Mouse (Mus musculus) forebrain, embryonic 16.5 days (tissue): ENCODE results near the gene Tex44. TPM values are rescaled to one million over a fixed set of nuclear protein-coding genes. Genes with fewer than 3 reads are reported as not detected.
A peak's percentile ranks its signal among the peaks of the same experiment; 100 is the strongest.

Source experiments
- ATAC-seq: fragments of 200-750 bp; cut with Nextera tagmentation; 2 replicates; pipeline ENCODE4 v1.8.0; 2017; ENCODE audit warnings: mild to moderate bottlenecking, moderate library complexity
- H3K27ac ChIP-seq: fragments of 300-500 bp; sonication (generic); 2 replicates; pipeline ENCODE4 v1.5.1; 2014; ENCODE audit warnings: low read length, control low read depth
- H3K27me3 ChIP-seq: fragments of 300-500 bp; sonication (generic); replicated peaks from 2 replicates; pipeline ENCODE4 v1.6.1; 2014; ENCODE audit warnings: low read length; ENCODE audit not compliant: control insufficient read depth, insufficient read depth
- H3K36me3 ChIP-seq: fragments of 300-500 bp; sonication (generic); 2 replicates; pipeline ENCODE4 v1.6.1; 2014; ENCODE audit not compliant: control insufficient read depth, insufficient read depth
- H3K4me1 ChIP-seq: fragments of 300-500 bp; sonication (generic); replicated peaks from 2 replicates; pipeline ENCODE4 v1.6.1; 2014; ENCODE audit warnings: low read length; ENCODE audit not compliant: control insufficient read depth, insufficient read depth
- H3K4me2 ChIP-seq: fragments of 300-500 bp; sonication (generic); 2 replicates; pipeline ENCODE4 v1.6.1; 2014; ENCODE audit warnings: mild to moderate bottlenecking, low read length, control low read depth
- H3K4me3 ChIP-seq: fragments of 300-500 bp; sonication (generic); replicated peaks from 2 replicates; pipeline ENCODE4 v1.5.1; 2014; ENCODE audit warnings: mild to moderate bottlenecking, low read length, control low read depth
- H3K9ac ChIP-seq: fragments of 300-500 bp; sonication (generic); replicated peaks from 2 replicates; pipeline ENCODE4 v1.6.1; 2014; ENCODE audit warnings: low read depth, low read length, control low read depth
- H3K9me3 ChIP-seq: fragments of 300-500 bp; sonication (generic); 2 replicates; pipeline ENCODE4 v1.6.1; 2016; ENCODE audit warnings: low read length; ENCODE audit not compliant: control insufficient read depth
- WGBS: fragments of 180-500 bp; shearing (Covaris S2); extraction: QIAGEN DNeasy Blood & Tissue Kit; methylation state at CpG from one replicate; pipeline ENCODE4 v1.1.7; 2014; 5-methylcytosine and 5-hydroxymethylcytosine counted together
- polyA plus RNA-seq: library from polyadenylated mRNA; unstranded; fragments of >200 nt; fragmentation: Nextera tagmentation; extraction: Ambion mirVana; gene quantifications from 2 replicates; pipeline ENCODE4 v1.2.1, GENCODE M21; 2015

The Tex44 gene
- polyA plus RNA-seq: not detected in 2 replicates

DNA sequence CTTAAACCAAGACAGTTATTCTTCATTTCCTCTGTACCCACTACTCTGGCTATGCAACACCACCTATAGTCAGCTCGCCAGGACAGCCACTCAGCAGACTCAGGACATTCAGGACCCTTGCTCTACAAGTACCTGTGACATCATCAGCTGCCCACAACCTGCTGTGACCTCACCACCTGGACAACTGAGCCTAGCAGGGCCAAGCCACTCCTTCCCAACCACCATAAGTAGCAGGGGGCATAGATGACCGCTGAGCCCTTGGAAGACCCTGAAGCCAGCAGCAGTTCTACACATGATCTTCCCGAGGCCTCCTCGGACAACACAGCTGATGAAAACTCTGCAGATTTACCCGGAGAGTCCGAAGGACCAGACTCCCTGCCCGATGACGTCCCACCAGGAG is at the start of gene Tex44, which contains the start of gene Nmur1:
TSS of gene Tex44 (plus strand) at position 202 of the 400 bp plus-strand sequence.
TSS of gene Nmur1 (minus strand) at position 101 of the 400 bp plus-strand sequence.
- H3K36me3 ChIP-seq: no peaks in the 10 kb centered on the region
- H3K9me3 ChIP-seq: no peaks in the 10 kb centered on the region
- H3K4me3 ChIP-seq: no peak within 1 kb of the TSS
- H3K4me1 ChIP-seq: peaks cover 5% of the 10 kb centered on the region
- H3K27me3 ChIP-seq: no peaks in the 10 kb centered on the region
- H3K9ac ChIP-seq: no peak within 1 kb of the TSS; the same call in 1 of the 2 replicates
- no peak for ATAC-seq
- no peak within 1 kb of the TSS; the same call in 1 of the 2 replicates for H3K27ac ChIP-seq
- 95% methylated on average over 8 of the region's 8 CpGs for WGBS
- H3K4me2 ChIP-seq: no peak within 1 kb of the TSS

DNA sequence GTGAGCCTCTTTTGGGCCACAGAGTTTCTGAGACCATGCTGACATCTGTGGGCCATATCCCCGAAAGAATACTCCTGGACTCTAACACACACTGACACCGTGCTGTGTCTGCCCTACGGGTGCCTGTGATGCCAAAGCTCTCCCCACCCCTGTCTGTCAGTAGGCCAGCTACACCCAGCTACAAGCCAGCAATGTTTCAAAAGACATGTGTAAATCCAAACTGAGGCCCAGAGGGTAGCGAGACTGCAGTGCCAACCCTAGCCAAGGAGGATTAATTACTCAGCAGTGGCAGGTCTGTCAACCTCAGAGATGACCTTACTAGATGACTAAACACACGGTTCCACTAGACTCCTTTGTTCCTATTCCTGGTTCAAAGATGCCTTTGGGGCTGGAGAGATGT is 49.8 kb upstream of the Tex44 start:
- no peaks in the 10 kb centered on the region for H3K36me3 ChIP-seq
- H3K9me3 ChIP-seq: no peaks in the 10 kb centered on the region
- 69% methylated on average over 5 of the region's 5 CpGs for WGBS
- H3K9ac ChIP-seq: no peak overlapping the region
- 0 out of 2 replicates have a peak, but pooled peaks cover 6% of the 10 kb centered on the region for H3K4me1 ChIP-seq
- no peak overlapping the region for H3K4me3 ChIP-seq
- H3K4me2 ChIP-seq: no peak overlapping the region
- no peaks in the 10 kb centered on the region for H3K27me3 ChIP-seq
- H3K27ac ChIP-seq: no peak overlapping the region
- no peak for ATAC-seq

DNA sequence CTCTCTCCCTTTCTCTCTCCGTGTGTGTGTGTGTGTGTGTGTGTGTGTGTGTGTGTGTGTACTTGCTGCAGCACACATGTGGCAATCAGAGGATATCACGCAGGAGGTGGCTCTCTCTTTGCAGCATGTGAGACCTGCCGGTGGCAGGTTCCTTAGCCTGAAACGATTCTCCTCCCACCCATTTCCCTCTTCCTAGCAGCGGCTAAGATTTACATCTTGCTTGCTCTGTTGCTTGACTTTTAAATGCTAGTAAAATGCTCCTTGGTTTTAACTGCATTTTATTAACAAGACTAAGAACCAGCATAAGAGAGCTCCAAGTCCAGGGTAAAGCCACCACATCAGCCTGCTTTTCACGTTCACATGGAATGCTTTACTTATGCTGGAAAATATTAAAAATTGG is 47.5 kb upstream of the Tex44 start:
- 65% methylated on average over 6 of the region's 6 CpGs for WGBS
- H3K4me1 ChIP-seq: 0 out of 2 replicates have a peak, but pooled peaks cover 6% of the 10 kb centered on the region
- H3K27me3 ChIP-seq: no peaks in the 10 kb centered on the region
- no peak overlapping the region for H3K4me2 ChIP-seq
- H3K9me3 ChIP-seq: no peaks in the 10 kb centered on the region
- no peaks in the 10 kb centered on the region for H3K36me3 ChIP-seq
- no peak overlapping the region for H3K4me3 ChIP-seq
- no peak overlapping the region for H3K27ac ChIP-seq
- H3K9ac ChIP-seq: no peak overlapping the region
- ATAC-seq: no peak

DNA sequence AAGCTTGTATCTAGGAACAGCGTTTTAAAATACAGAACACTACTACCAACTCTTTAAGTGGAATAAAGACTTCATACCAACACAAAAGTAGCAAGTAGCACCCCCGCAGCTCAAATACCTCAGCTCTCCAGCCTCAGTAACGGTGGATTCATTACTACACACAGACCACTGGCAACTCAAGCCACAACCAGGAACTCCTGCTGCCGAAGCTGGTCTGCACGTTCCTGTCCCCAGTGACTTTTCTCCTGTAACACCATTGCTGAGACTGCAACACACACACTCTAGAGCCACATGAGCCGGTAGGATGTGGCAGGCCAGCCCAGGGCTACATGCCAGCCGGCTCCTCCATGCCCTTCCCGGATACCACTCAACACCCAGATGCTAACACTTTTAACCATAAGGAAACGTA is 47.0 kb upstream of the Tex44 start:
- Histone ChIP-seq H3K9me3 (no peaks in the 10 kb centered on the region), H3K4me2 (no peak overlapping the region), H3K4me1 (0 out of 2 replicates have a peak, but pooled peaks cover 6% of the 10 kb centered on the region), H3K9ac (no peak overlapping the region), H3K27ac (peak overlapping the region; percentile 48), H3K36me3 (no peaks in the 10 kb centered on the region), H3K27me3 (no peaks in the 10 kb centered on the region), H3K4me3 (no peak overlapping the region)
- WGBS: 72% methylated on average over 9 of the region's 9 CpGs
- ATAC-seq: no peak

DNA sequence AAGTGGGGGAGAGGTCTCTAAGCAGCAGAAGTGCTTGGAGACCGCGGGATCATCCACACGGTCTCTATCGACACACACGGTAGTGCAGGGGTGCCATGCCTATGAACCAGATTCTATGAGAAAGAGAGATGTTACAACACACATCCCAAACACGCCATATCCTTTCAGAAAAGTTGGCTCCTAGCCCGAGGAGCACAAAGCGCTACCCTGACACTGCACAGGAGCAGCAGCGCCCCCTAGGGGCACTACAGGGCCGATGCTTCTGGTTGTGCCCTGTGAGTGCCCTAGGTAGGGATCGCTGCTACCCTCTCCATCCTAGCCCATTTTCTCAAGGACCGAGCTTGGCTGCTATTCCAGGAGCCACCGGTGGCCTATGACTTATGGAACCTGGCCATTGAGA is 45.1 kb upstream of the Tex44 start:
- H3K4me3 ChIP-seq: no peak overlapping the region
- H3K27me3 ChIP-seq: no peaks in the 10 kb centered on the region
- no peak overlapping the region for H3K9ac ChIP-seq
- H3K4me2 ChIP-seq: no peak overlapping the region
- WGBS: 27% methylated on average over 13 of the region's 13 CpGs
- 0 out of 2 replicates have a peak, but pooled peaks have one; percentile 38 for ATAC-seq
- no peaks in the 10 kb centered on the region for H3K36me3 ChIP-seq
- no peak overlapping the region for H3K27ac ChIP-seq
- 0 out of 2 replicates have a peak, but pooled peaks cover 6% of the 10 kb centered on the region for H3K4me1 ChIP-seq
- no peaks in the 10 kb centered on the region for H3K9me3 ChIP-seq

DNA sequence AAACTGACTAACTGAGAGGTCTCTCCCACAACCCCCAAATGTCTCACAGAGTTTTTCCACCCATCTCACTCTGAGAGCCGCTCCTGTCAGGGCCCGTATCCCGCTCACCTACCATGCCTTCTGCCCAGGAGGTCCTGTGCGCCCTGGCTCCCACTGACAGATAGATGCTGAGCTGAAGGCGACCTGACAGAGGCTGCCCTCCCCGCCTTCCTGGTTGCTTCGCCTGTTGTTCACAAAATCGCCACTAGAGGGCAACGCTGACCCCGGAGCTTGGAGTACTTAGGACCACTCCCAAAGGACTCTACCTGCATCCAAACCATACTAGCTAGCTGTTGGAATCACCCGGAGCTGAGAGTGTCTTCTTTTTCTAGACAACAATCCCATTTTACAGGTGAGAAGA is 36.9 kb upstream of the Tex44 start:
- no peak overlapping the region for H3K9ac ChIP-seq
- ATAC-seq: 0 out of 2 replicates have a peak, but pooled peaks have one; percentile 43
- WGBS: 7% methylated on average over 11 of the region's 11 CpGs
- H3K27ac ChIP-seq: no peak overlapping the region
- H3K36me3 ChIP-seq: no peaks in the 10 kb centered on the region
- no peak overlapping the region for H3K4me3 ChIP-seq
- H3K4me1 ChIP-seq: no peaks in the 10 kb centered on the region
- H3K9me3 ChIP-seq: no peaks in the 10 kb centered on the region
- no peaks in the 10 kb centered on the region for H3K27me3 ChIP-seq
- H3K4me2 ChIP-seq: no peak overlapping the region

DNA sequence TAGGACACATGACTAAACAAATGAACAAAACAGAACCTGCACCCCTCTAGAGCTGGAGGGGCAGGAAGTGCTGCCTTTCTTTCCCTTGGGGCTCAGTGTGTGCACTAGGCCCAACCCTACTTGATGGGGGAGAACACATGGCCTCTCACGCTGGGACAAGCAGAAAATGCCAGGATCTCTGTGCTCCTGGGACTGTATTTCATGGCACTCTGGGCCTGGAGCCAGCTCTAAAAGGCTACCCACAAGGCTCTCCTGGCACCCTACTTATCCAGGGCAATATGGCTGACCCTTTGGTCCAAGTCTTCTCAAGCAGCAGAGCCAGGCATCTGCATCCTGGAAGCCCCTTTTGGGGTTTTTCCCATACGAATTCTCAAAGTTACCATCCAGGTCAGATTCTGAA is 34.7 kb upstream of the Tex44 start:
- H3K36me3 ChIP-seq: no peaks in the 10 kb centered on the region
- ATAC-seq: no peak
- H3K27ac ChIP-seq: no peak overlapping the region
- no peaks in the 10 kb centered on the region for H3K4me1 ChIP-seq
- WGBS: 69% methylated on average over 2 of the region's 2 CpGs
- H3K9me3 ChIP-seq: no peaks in the 10 kb centered on the region
- no peak overlapping the region for H3K4me2 ChIP-seq
- no peak overlapping the region for H3K4me3 ChIP-seq
- no peaks in the 10 kb centered on the region for H3K27me3 ChIP-seq
- H3K9ac ChIP-seq: no peak overlapping the region

DNA sequence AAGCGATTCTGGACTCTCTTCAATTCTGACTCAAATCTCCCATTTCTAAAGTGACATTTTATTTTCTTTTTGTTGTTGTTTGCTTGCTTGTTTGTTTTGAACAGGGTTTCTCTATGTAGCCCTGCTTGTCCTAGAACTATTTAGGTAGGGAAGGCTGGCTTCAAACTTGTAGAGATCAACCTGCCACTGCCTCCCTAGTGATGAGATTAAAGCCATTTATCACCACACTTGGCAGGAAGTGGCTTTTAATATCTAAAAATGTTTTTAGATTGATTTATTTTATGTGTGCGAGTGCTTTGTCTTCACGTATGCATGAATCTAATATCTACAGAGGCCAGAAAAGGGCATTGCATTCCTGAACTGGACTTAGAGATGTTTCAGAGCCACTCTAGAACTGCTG is 32.9 kb upstream of the Tex44 start:
- no peak for ATAC-seq
- no peaks in the 10 kb centered on the region for H3K9me3 ChIP-seq
- no peak overlapping the region for H3K4me3 ChIP-seq
- no peak overlapping the region for H3K9ac ChIP-seq
- no peaks in the 10 kb centered on the region for H3K36me3 ChIP-seq
- WGBS: 89% methylated on average over 3 of the region's 3 CpGs
- no peak overlapping the region for H3K27ac ChIP-seq
- no peaks in the 10 kb centered on the region for H3K27me3 ChIP-seq
- no peak overlapping the region for H3K4me2 ChIP-seq
- H3K4me1 ChIP-seq: no peaks in the 10 kb centered on the region

DNA sequence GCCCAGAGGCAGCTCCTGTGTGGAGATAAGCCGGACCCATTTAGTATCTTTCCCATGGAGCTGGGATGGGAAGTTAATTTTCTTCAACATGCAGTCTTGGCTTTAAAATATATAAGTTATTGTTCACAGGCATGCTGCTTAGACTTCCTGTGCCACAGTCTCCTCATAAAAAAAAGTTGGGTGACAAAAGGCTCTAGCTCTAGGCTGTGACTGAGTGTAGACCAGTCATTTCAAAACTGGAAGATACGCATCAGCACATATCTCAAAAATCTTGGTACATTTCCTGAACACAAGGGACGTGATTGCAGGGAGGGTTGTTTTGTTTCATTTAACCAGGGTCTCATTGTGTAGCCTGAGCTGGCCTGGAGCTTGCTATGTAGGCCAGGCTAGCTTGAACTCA is 31.9 kb upstream of the Tex44 start:
- 88% methylated on average over 3 of the region's 3 CpGs for WGBS
- Histone ChIP-seq H3K4me1 (no peaks in the 10 kb centered on the region), H3K9me3 (no peaks in the 10 kb centered on the region), H3K36me3 (no peaks in the 10 kb centered on the region), H3K4me3 (no peak overlapping the region), H3K4me2 (no peak overlapping the region), H3K27ac (no peak overlapping the region), H3K27me3 (no peaks in the 10 kb centered on the region), H3K9ac (no peak overlapping the region)
- ATAC-seq: no peak

DNA sequence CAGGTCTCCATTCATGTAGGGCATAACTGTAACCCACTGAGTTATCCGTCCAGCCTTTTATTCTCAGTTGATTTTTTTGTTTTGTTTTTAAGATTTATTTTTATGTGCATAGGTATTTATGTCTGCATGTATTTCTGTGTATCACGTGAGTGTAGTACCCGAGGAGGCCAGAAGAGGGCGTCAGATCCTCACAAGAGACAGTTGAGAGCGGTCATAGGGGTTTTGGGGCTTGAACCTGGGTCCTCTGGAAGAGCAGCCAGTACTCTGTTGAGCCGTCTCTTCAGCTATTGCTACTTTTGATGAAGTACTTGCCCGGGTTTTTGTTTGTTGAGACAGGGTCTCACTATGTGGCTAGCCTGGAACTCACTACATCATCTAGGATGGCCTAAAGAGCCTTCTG is 30.2 kb upstream of the Tex44 start:
- Histone ChIP-seq H3K9ac (no peak overlapping the region), H3K27ac (no peak overlapping the region), H3K4me1 (no peaks in the 10 kb centered on the region), H3K4me2 (no peak overlapping the region), H3K27me3 (no peaks in the 10 kb centered on the region), H3K36me3 (no peaks in the 10 kb centered on the region), H3K4me3 (no peak overlapping the region), H3K9me3 (no peaks in the 10 kb centered on the region)
- 71% methylated on average over 7 of the region's 7 CpGs for WGBS
- ATAC-seq: no peak
